Mouse (Mus musculus) hindbrain, embryonic 16.5 days (tissue): ENCODE data around the gene Tmed6. TPM values are rescaled to one million over a fixed set of nuclear protein-coding genes. Genes with fewer than 3 reads are reported as not detected.
A peak's percentile ranks its signal among the peaks of the same experiment; 100 is the strongest.

Source experiments
- ATAC-seq: fragments of 200-750 bp; cut with Nextera tagmentation; 2 replicates; pipeline ENCODE4 v1.8.0; 2017; ENCODE audit warnings: moderate TSS enrichment, moderate library complexity
- H3K27ac ChIP-seq: fragments of 300-500 bp; sonication (generic); 2 replicates; pipeline ENCODE4 v1.5.1; 2014; ENCODE audit warnings: low read depth, mild to moderate bottlenecking, control low read depth, low read length, moderate library complexity
- H3K27me3 ChIP-seq: fragments of 300-500 bp; sonication (generic); replicated peaks from 2 replicates; pipeline ENCODE4 v1.6.1; 2014; ENCODE audit warnings: low read length; ENCODE audit not compliant: control insufficient read depth, insufficient read depth
- H3K36me3 ChIP-seq: fragments of 300-500 bp; sonication (generic); 2 replicates; pipeline ENCODE4 v1.6.1; 2014; ENCODE audit warnings: mild to moderate bottlenecking, low read length, moderate library complexity, mixed read lengths; ENCODE audit not compliant: control insufficient read depth, insufficient read depth
- H3K4me1 ChIP-seq: fragments of 300-500 bp; sonication (generic); 2 replicates; pipeline ENCODE4 v1.6.1; 2014; ENCODE audit warnings: low read depth, low read length; ENCODE audit not compliant: control insufficient read depth, insufficient read depth
- H3K4me2 ChIP-seq: fragments of 300-500 bp; sonication (generic); 2 replicates; pipeline ENCODE4 v1.6.1; 2014; ENCODE audit warnings: mild to moderate bottlenecking, low read length, control low read depth, moderate library complexity
- H3K4me3 ChIP-seq: fragments of 300-500 bp; sonication (generic); 2 replicates; pipeline ENCODE4 v1.5.1; 2014; ENCODE audit warnings: mild to moderate bottlenecking, low read length, control low read depth, moderate library complexity
- H3K9ac ChIP-seq: fragments of 300-500 bp; sonication (generic); 2 replicates; pipeline ENCODE4 v1.6.1; 2014; ENCODE audit warnings: low read depth, mild to moderate bottlenecking, control low read depth, low read length, moderate library complexity
- H3K9me3 ChIP-seq: fragments of 300-500 bp; sonication (generic); 2 replicates; pipeline ENCODE4 v1.6.1; 2014; ENCODE audit warnings: mild to moderate bottlenecking, low read length, moderate library complexity; ENCODE audit not compliant: control insufficient read depth
- WGBS: fragments of 180-500 bp; shearing (Covaris S2); extraction: QIAGEN DNeasy Blood & Tissue Kit; methylation state at CpG from one replicate; pipeline ENCODE4 v1.1.7; 2014; 5-methylcytosine and 5-hydroxymethylcytosine counted together
- microRNA-seq: library from miRNA; unstranded; fragments of <30 nt; microRNA quantifications from one replicate; pipeline ENCODE4, GENCODE M21; 2017
- polyA plus RNA-seq: library from polyadenylated mRNA; unstranded; fragments of >200 nt; fragmentation: Nextera tagmentation; extraction: Ambion mirVana; gene quantifications from 2 replicates; pipeline ENCODE4 v1.2.1, GENCODE M21; 2015

Tmed6 gene
- polyA plus RNA-seq, 1 experiment from 2014 or later = not detected

- WGBS = 4% methylated on average over 61 of the region's 66 CpGs
- Histone ChIP-seq H3K4me1 (peaks cover 18% of the 10 kb centered on the region), H3K36me3 (no peaks in the 10 kb centered on the region), H3K9me3 (no peaks in the 10 kb centered on the region), H3K9ac (peak within 1 kb of the TSS; percentile 99), H3K4me2 (peak within 1 kb of the TSS; percentile 77), H3K27me3 (no peaks in the 10 kb centered on the region), H3K27ac (peak within 1 kb of the TSS; percentile 65), H3K4me3 (peak within 1 kb of the TSS; percentile 97)
- ATAC-seq = peak; percentile 96
Observed at GRCm38 (mm10) chr8:107030650-107031576, 34.5 kb downstream of the Tmed6 start, which contains the start of gene Vps4a. Vps4a (plus strand) TSS chr8:107031222.

- H3K4me2 ChIP-seq = no peak overlapping the region
- no peak overlapping the region for H3K27ac ChIP-seq
- H3K4me1 ChIP-seq = peaks cover 18% of the 10 kb centered on the region
- no peak for ATAC-seq
- H3K9me3 ChIP-seq = no peaks in the 10 kb centered on the region
- no peak overlapping the region for H3K4me3 ChIP-seq
- no peak overlapping the region for H3K9ac ChIP-seq
- no peaks in the 10 kb centered on the region for H3K27me3 ChIP-seq
- WGBS = 71% methylated on average over 5 of the region's 5 CpGs
- no peaks in the 10 kb centered on the region for H3K36me3 ChIP-seq
Observed at GRCm38 (mm10) chr8:107030058-107030457, 35.4 kb downstream of the Tmed6 start.

DNA sequence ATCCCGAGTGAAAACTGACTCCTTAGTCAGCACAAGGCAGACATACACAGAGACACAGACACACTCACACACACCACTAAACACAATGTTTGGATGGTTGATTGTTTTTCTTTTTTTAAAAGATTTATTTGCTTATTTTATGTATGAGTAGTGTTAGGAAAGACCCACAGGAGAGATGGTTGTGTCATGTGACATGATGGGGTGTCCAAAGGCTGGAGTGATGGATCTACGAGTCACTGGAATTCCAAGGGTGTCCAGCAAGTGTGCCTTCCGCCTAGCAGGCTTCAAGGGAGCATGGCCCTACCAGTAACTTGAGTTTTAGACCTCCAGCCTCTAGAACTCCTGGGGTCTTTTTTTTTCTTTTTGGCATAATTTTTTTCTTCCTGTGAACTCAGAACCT is 36.1 kb downstream of the Tmed6 start:
- no peaks in the 10 kb centered on the region for H3K27me3 ChIP-seq
- no peak overlapping the region for H3K4me3 ChIP-seq
- H3K4me1 ChIP-seq = peaks cover 17% of the 10 kb centered on the region
- no peak overlapping the region for H3K9ac ChIP-seq
- H3K27ac ChIP-seq = no peak overlapping the region
- no peaks in the 10 kb centered on the region for H3K9me3 ChIP-seq
- H3K4me2 ChIP-seq = no peak overlapping the region
- 80% methylated on average over 3 of the region's 3 CpGs for WGBS
- H3K36me3 ChIP-seq = no peaks in the 10 kb centered on the region
- ATAC-seq = no peak

- H3K4me3 ChIP-seq = no peak overlapping the region
- WGBS = 93% methylated on average over 8 of the region's 8 CpGs
- no peak for ATAC-seq
- H3K4me2 ChIP-seq = no peak overlapping the region
- H3K27ac ChIP-seq = no peak overlapping the region
- no peaks in the 10 kb centered on the region for H3K9me3 ChIP-seq
- H3K36me3 ChIP-seq = no peaks in the 10 kb centered on the region
- no peaks in the 10 kb centered on the region for H3K27me3 ChIP-seq
- H3K4me1 ChIP-seq = no peaks in the 10 kb centered on the region
- no peak overlapping the region for H3K9ac ChIP-seq
Observed at GRCm38 (mm10) chr8:107023479-107023878, 42.0 kb downstream of the Tmed6 start.

DNA sequence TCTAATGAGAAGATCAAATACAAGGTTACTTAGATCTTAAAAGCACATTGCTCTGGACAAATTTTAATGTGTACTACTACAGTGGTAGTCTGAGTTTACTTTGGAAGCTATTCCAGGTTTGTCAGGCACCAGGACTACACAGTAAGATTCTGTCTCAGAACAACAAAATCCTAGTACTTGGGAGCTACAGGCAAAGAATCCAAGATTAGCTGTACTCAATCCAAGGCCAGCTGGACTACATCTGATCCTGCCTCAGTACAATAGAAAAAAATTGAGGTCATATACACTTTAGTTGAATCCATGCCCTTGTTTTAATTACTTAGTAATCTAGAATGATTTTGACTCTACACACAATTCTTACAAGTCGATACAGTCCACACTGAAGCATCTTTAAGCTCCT is 50.5 kb downstream of the Tmed6 start:
- Histone ChIP-seq H3K9ac (no peak overlapping the region), H3K4me2 (no peak overlapping the region), H3K4me1 (no peaks in the 10 kb centered on the region), H3K9me3 (no peaks in the 10 kb centered on the region), H3K4me3 (no peak overlapping the region), H3K27me3 (no peaks in the 10 kb centered on the region), H3K27ac (no peak overlapping the region), H3K36me3 (peaks cover 4% of the 10 kb centered on the region)
- ATAC-seq = no peak
- WGBS = 97% methylated on average over 1 of the region's 1 CpGs

DNA sequence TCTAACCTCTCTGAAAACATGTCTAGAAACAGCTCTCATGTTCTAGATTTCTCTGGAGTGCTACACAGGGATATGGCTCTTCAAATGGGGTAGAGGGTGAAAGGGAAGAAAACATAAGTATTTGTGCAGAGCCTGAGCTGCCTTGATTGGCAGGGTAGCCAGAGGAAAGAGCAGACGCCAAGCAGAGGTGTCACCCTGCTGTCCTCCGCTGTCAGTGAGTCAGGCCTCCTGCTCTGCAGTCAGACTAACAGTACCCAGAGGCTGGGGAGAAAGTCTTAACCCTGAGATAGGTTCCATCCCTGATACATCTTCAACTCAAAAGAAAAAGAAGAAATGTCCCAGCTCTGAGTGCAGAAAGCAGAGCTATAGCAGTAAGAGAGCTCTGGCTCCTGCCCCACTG is 52.8 kb downstream of the Tmed6 start:
- WGBS = 76% methylated on average over 2 of the region's 2 CpGs
- H3K4me3 ChIP-seq = no peak overlapping the region
- peaks cover 4% of the 10 kb centered on the region for H3K36me3 ChIP-seq
- no peak overlapping the region for H3K4me2 ChIP-seq
- H3K9ac ChIP-seq = no peak overlapping the region
- H3K4me1 ChIP-seq = no peaks in the 10 kb centered on the region
- no peak for ATAC-seq
- H3K9me3 ChIP-seq = no peaks in the 10 kb centered on the region
- H3K27me3 ChIP-seq = no peaks in the 10 kb centered on the region
- H3K27ac ChIP-seq = no peak overlapping the region

Small RNA genes within 50 kb of the gene (microRNA-seq; reads per million reads assigned to microRNA genes)
- 0.62 reads per million for gene Mir7075

Other genes with a start within 250 kb of the Tmed6 start
- 1.2 and 1.6 TPM in 2 replicates for gene Has3, start 195.4 kb downstream of the Tmed6 start, polyA plus RNA-seq
- 42.2 and 44.6 TPM in 2 replicates for gene Utp4, start 172.0 kb downstream of the Tmed6 start, polyA plus RNA-seq
- gene Sntb2, start 129.9 kb downstream of the Tmed6 start, polyA plus RNA-seq = 4.7 and 4.9 TPM in 2 replicates
- gene Vps4a, start 34.4 kb downstream of the Tmed6 start, polyA plus RNA-seq = 159 and 165 TPM in 2 replicates
- 37.1 and 37.4 TPM in 2 replicates for gene Pdf, start 17.0 kb downstream of the Tmed6 start, polyA plus RNA-seq
- 39.2 and 42.3 TPM in 2 replicates for gene Cog8, start 9.0 kb downstream of the Tmed6 start, polyA plus RNA-seq
- gene Nip7, start 8.8 kb downstream of the Tmed6 start, polyA plus RNA-seq = 61.2 and 66.2 TPM in 2 replicates
- 22.5 and 24.1 TPM in 2 replicates for gene Terf2, start 30.9 kb upstream of the Tmed6 start, polyA plus RNA-seq
- 98.8 and 112 TPM in 2 replicates for gene Cyb5b, start 85.0 kb upstream of the Tmed6 start, polyA plus RNA-seq
- 7.7 and 8.0 TPM in 2 replicates for gene Nfat5, start 227.8 kb upstream of the Tmed6 start, polyA plus RNA-seq